Mouse (Mus musculus): ENCODE data around the gene Tenm2.

- TF ChIP-seq CTCF (IDR thresholded peaks at IDR 0.05; ENCODE audit: control insufficient read depth, insufficient read depth, low read length) (no peak), POLR2A (IDR thresholded peaks at IDR 0.05; ENCODE audit: borderline replicate concordance, control insufficient read depth, low read depth, low read length) (no peak)
Observed at GRCm38 (mm10) chr11:36331408-36332178, 904.2 kb downstream of the Tenm2 start.

All from bone marrow, adult 2 months (tissue).